Mouse (Mus musculus) neural tube, embryonic 12.5 days (tissue): Measurements from ENCODE around the gene Zfp575. TPM values are rescaled to one million over a fixed set of nuclear protein-coding genes. Genes with fewer than 3 reads are reported as not detected.
"Not testable (repeated sequence)": the region's sequence is repeated elsewhere in the genome, so short reads cannot be mapped to it uniquely, and the experiment has no call there.

Source experiments
- ATAC-seq: fragments of 200-750 bp; cut with Nextera tagmentation; 2 replicates; pipeline ENCODE4 v1.8.0; 2017; ENCODE audit warnings: low read depth, mild to moderate bottlenecking, moderate TSS enrichment, moderate library complexity; ENCODE audit not compliant: low FRiP score
- H3K27ac ChIP-seq: fragments of 300-500 bp; sonication (generic); 2 replicates; pipeline ENCODE4 v1.5.1; 2016
- H3K27me3 ChIP-seq: fragments of 300-500 bp; sonication (generic); replicated peaks from 2 replicates; pipeline ENCODE4 v1.6.1; 2016; ENCODE audit warnings: mild to moderate bottlenecking
- H3K36me3 ChIP-seq: fragments of 300-500 bp; sonication (generic); 2 replicates; pipeline ENCODE4 v1.6.1; 2016; ENCODE audit warnings: mild to moderate bottlenecking
- H3K4me1 ChIP-seq: fragments of 300-500 bp; sonication (generic); 2 replicates; pipeline ENCODE4 v1.6.1; 2016
- H3K4me2 ChIP-seq: fragments of 300-500 bp; sonication (generic); replicated peaks from 2 replicates; pipeline ENCODE4 v1.6.1; 2016; ENCODE audit warnings: mild to moderate bottlenecking
- H3K4me3 ChIP-seq: fragments of 300-500 bp; sonication (generic); 2 replicates; pipeline ENCODE4 v1.5.1; 2016
- H3K9ac ChIP-seq: fragments of 300-500 bp; sonication (generic); 2 replicates; pipeline ENCODE4 v1.6.1; 2016; ENCODE audit warnings: mild to moderate bottlenecking
- H3K9me3 ChIP-seq: fragments of 300-500 bp; sonication (generic); 2 replicates; pipeline ENCODE4 v1.6.1; 2016; ENCODE audit warnings: mild to moderate bottlenecking
- WGBS: fragments of 180-500 bp; shearing (Covaris S2); methylation state at CpG from one replicate; pipeline ENCODE4 v1.1.7; 2016; 5-methylcytosine and 5-hydroxymethylcytosine counted together
- polyA plus RNA-seq: library from polyadenylated mRNA; unstranded; fragments of >200 nt; fragmentation: Nextera tagmentation; extraction: Ambion mirVana; gene quantifications from 2 replicates; pipeline ENCODE4 v1.2.1, GENCODE M21; 2016

Gene Zfp575
- polyA plus RNA-seq = 4.3 and 4.5 TPM in 2 replicates

DNA sequence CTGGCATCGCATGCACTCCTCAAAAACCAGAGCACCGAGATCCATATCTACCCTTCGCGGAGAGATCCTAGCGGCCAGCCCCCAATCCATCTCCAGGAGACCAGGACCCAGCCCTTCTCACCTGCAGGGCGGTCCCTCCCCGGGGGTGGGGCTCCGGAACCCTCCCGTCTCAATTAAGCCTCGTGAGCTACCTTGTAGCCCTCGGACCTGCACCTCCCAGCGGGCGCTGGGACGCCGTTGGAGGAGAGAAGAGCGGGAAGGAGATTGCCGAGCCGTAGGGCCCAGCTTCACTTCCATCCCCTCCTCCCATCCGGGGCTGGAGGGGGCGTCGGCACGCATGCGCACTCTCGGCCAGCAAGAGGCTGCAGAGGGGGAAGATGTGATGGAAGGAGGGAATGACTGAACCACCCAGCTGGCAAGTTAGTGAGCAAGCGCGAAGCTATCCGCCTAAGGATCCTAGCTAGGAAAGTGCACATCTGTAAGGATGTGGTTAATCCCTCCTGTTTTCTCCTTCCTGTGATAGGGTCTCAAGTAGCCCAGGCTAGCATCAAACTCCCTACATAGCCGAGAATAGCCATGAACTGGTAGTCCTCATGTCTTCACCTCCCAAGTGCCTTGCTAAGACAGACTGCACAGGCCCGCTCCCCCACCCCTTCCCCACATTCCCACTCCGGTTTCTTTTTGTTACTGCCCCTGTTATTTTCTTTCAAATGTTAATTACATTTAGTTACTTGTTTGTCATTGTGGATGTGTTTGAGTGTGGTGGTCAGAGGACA lies at the start of gene Zfp575, which contains the start of gene Ethe1:
Zfp575 (minus strand) TSS at position 312 of the 776 bp plus-strand sequence.
Ethe1 (plus strand) TSS at position 214 of the 776 bp plus-strand sequence.
- peaks cover 29% of the 10 kb centered on the region for H3K27me3 ChIP-seq
- WGBS = 6% methylated on average over 30 of the region's 30 CpGs
- no peaks in the 10 kb centered on the region for H3K36me3 ChIP-seq
- H3K4me1 ChIP-seq = 0 out of 2 replicates have a peak, but pooled peaks cover 10% of the 10 kb centered on the region
- peak; percentile 77 for ATAC-seq
- H3K4me3 ChIP-seq = peak within 1 kb of the TSS; percentile 49
- H3K9ac ChIP-seq = peak within 1 kb of the TSS; percentile 68
- H3K4me2 ChIP-seq = peak within 1 kb of the TSS; percentile 75
- no peaks in the 10 kb centered on the region for H3K9me3 ChIP-seq
- H3K27ac ChIP-seq = no peak within 1 kb of the TSS

- Histone ChIP-seq H3K4me3 (no peak overlapping the region), H3K27me3 (peaks cover 52% of the 10 kb centered on the region), H3K36me3 (no peaks in the 10 kb centered on the region), H3K9ac (no peak overlapping the region), H3K27ac (no peak overlapping the region), H3K4me2 (peak overlapping the region; percentile 59), H3K4me1 (peaks cover 9% of the 10 kb centered on the region; the same call in 1 of the 2 replicates), H3K9me3 (no peaks in the 10 kb centered on the region)
- WGBS = under 1% methylated on average over 18 of the region's 18 CpGs
- peak; percentile 25 for ATAC-seq
These were observed 49.6 kb upstream of the Zfp575 start for GRCm38 (mm10) chr7:24637046-24637445.

DNA sequence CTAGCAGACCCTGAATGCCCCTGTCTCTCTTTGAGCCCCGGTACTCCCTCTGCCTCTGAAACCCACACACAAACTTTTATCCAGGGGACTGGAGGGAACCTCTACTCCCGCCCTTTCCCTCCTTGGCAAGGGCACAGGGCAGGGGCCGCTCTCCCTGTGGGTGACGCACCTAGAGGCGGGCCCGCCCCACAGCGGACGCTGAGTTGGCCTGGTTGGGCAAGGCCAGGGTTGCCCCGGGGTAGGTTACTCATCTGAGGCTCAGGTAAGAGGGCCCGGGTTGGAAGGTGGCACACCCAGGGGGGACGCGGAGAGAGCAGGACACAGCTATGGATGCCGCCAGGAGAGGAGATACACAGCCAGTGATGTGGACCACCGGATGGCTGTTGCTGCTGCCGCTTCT lies 48.8 kb upstream of the Zfp575 start, which contains the start of gene Lypd3:
Lypd3 (plus strand) TSS at position 287 of the 400 bp plus-strand sequence.
- H3K9me3 ChIP-seq = no peaks in the 10 kb centered on the region
- no peak within 1 kb of the TSS for H3K27ac ChIP-seq
- H3K27me3 ChIP-seq = peaks cover 52% of the 10 kb centered on the region
- no peak for ATAC-seq
- no peak within 1 kb of the TSS for H3K4me3 ChIP-seq
- peak within 1 kb of the TSS; percentile 59 for H3K4me2 ChIP-seq
- H3K9ac ChIP-seq = no peak within 1 kb of the TSS
- WGBS = 15% methylated on average over 15 of the region's 15 CpGs
- no peaks in the 10 kb centered on the region for H3K36me3 ChIP-seq
- H3K4me1 ChIP-seq = peaks cover 9% of the 10 kb centered on the region; the same call in 1 of the 2 replicates

GRCm38 (mm10) chr7:24630116-24630880 lies 42.9 kb upstream of the Zfp575 start:
- Histone ChIP-seq H3K9ac (no peak overlapping the region), H3K9me3 (no peaks in the 10 kb centered on the region), H3K27ac (no peak overlapping the region), H3K36me3 (no peaks in the 10 kb centered on the region), H3K4me2 (no peak overlapping the region), H3K4me3 (no peak overlapping the region), H3K27me3 (no peaks in the 10 kb centered on the region; the same call in 1 of the 2 replicates), H3K4me1 (no peaks in the 10 kb centered on the region)
- WGBS = 69% methylated on average over 10 of the region's 10 CpGs
- ATAC-seq = no peak

DNA sequence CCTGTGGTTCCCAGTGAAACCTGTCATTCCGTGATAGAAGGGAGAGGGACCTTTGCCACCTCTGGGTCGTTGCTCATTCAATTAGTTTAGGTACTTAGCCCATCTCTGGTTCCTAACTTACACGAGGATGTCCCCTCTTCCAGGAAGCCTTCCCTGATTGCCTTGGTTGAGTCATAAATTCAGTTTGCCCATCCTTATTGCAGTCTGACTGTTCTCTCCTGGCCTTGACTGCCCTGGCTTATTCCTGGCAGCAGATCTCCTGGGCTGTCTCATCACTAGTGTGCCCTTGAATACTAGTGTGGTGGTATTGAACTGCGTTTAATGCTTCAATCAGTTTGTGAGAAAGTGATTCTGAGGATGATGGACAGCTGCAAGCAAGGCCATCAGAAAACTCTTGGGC lies 42.2 kb upstream of the Zfp575 start:
- ATAC-seq = no peak
- 71% methylated on average over 4 of the region's 4 CpGs for WGBS
- H3K4me2 ChIP-seq = no peak overlapping the region

DNA sequence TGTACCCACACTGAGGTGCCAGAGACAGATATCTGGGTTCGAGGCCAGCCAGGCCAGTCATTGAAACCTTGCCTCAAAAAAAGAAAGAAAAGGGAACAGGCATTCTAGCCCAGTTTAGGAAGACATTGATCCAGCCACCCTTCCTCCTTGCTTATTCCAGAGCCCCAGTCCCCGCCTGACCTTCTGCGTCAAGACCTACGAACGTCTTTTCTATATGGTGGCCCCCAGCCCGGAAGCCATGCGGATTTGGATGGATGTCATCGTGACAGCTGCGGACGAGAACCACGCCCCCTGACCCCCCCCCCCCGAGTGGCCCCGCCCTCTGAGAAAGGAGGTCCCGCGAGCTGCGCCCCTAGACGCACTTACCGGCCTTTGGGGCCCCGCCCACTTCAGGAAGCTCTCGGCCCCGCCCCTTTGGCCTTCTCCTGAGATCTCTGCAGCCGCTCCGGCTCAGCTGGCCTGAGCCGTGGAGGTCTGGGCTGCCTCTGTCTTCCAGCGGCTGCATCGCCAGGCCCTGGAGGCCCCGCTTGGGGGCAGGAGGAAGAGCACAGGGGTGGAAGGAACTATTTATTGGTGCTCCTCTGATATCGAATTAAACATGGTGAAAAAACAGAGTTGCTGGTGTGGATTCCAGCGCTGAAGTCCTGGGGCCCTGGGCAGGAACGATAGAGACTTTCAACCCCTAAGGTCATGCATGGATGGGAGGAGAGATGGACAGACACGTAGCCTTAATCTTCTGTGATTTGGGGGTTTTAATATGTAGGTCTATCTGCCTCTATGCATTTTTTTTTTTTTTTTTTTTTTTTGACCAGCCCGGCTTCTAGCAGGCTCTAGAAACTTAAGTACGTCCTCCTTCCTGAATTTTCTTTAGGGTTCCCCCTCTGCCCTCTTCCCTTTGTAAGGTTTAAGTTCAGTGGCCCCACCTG lies 41.5 kb upstream of the Zfp575 start:
- Histone ChIP-seq H3K27me3 (no peaks in the 10 kb centered on the region; the same call in 1 of the 2 replicates), H3K27ac (no peak overlapping the region), H3K9ac (no peak overlapping the region), H3K4me1 (no peaks in the 10 kb centered on the region), H3K4me3 (peak overlapping the region; percentile 24), H3K4me2 (peak overlapping the region; percentile 60), H3K9me3 (no peaks in the 10 kb centered on the region), H3K36me3 (no peaks in the 10 kb centered on the region)
- ATAC-seq = peak; percentile 73
- WGBS = 10% methylated on average over 33 of the region's 33 CpGs

More for the DNA sequence above, 42.2 kb upstream of the Zfp575 start:
- H3K4me1 ChIP-seq = no peaks in the 10 kb centered on the region
- H3K4me3 ChIP-seq = no peak overlapping the region
- no peaks in the 10 kb centered on the region for H3K36me3 ChIP-seq
- no peaks in the 10 kb centered on the region for H3K9me3 ChIP-seq
- H3K9ac ChIP-seq = no peak overlapping the region
- H3K27ac ChIP-seq = no peak overlapping the region
- H3K27me3 ChIP-seq = no peaks in the 10 kb centered on the region; the same call in 1 of the 2 replicates

- H3K27me3 ChIP-seq = peaks cover 8% of the 10 kb centered on the region; the same call in 1 of the 2 replicates
- no peak overlapping the region for H3K4me2 ChIP-seq
- WGBS = 80% methylated on average over 6 of the region's 6 CpGs
- no peaks in the 10 kb centered on the region for H3K36me3 ChIP-seq
- no peak overlapping the region for H3K9ac ChIP-seq
- H3K4me3 ChIP-seq = no peak overlapping the region
- no peak for ATAC-seq
- no peaks in the 10 kb centered on the region for H3K4me1 ChIP-seq
- H3K27ac ChIP-seq = no peak overlapping the region
- H3K9me3 ChIP-seq = no peaks in the 10 kb centered on the region
These were observed 35.5 kb upstream of the Zfp575 start for GRCm38 (mm10) chr7:24622967-24623366.

DNA sequence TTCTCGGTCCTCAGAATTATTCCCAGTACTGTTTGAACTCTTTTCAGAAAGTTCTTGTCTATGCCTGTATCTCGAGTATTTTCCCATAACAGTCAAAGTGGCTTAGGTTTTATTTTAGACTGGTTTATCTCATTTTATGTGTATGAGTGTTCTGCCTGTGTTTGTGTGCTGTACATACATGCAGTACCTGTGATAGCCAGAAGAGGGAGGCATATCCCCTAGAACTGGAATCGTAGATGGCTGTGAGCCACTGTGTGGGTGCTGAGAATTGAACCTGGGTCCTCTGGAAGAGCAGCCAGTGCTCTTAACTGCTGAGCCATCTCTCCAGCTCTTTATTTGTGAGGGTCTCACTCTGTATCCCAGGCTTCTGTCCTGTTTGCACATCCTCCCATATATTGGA lies 33.8 kb upstream of the Zfp575 start:
- Histone ChIP-seq H3K9ac (no peak overlapping the region), H3K9me3 (no peaks in the 10 kb centered on the region), H3K4me1 (no peaks in the 10 kb centered on the region), H3K4me3 (no peak overlapping the region), H3K36me3 (no peaks in the 10 kb centered on the region), H3K4me2 (no peak overlapping the region), H3K27me3 (peaks cover 8% of the 10 kb centered on the region; the same call in 1 of the 2 replicates), H3K27ac (no peak overlapping the region)
- no peak for ATAC-seq
- 85% methylated on average over 3 of the region's 3 CpGs for WGBS

DNA sequence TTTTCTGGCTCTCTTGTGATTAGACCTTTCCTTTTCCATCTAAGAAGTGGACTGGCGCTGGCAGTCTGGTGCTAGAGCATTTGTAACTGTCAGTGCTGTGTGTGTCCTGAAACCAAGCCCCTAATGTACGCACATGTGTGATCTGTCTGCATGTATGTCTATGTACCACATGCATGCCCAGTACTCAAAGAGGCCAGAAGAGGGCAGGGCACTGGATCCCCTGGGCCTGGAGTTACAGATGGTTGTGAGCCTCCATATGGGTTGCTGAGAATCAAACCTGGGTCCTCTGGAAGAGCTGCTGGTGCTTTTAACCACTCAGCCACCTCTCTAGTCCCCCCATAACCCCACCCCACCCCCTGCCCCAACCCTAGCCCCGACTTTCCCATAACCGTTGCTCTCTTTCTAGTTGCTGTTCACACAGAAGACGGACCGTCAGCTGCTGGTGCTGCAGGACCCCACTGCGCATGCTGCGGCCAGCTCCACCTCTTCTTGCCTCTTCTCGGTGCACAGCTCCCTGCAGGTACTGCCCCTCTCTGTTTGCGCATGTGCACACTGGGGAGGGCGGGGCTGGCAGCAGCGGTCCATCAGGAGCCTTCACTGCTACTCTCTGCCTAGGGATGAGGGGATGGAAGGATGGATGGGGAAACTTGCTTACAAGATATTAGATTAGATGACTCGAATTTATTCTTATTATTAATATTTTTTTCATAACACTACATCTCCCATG lies 32.4 kb upstream of the Zfp575 start:
- H3K36me3 ChIP-seq = no peaks in the 10 kb centered on the region
- no peak for ATAC-seq
- WGBS = 50% methylated on average over 13 of the region's 13 CpGs
- no peaks in the 10 kb centered on the region for H3K9me3 ChIP-seq
- no peak overlapping the region for H3K4me3 ChIP-seq
- H3K9ac ChIP-seq = no peak overlapping the region
- 0 out of 2 replicates have a peak, but pooled peaks cover 8% of the 10 kb centered on the region for H3K27me3 ChIP-seq
- H3K4me2 ChIP-seq = no peak overlapping the region
- no peaks in the 10 kb centered on the region for H3K4me1 ChIP-seq
- H3K27ac ChIP-seq = no peak overlapping the region

DNA sequence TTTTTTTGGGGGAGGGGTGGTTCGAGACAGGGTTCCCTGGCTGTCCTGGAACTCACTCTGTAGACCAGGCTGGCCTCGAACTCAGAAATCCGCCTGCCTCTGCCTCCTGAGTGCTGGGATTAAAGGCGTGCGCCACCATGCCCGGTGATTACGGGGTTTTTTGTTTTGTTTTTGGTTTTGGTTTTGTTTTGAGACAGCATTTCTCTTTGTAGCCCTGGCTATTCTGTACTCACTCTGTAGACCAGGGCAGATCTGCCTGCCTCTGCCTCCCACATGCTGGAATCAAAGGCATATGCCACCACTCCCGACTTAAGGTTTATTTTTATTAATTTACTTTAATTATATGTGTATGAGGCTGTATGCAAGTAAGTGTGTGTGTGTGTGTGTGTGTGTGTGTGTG lies 30.9 kb upstream of the Zfp575 start:
- peaks cover 15% of the 10 kb centered on the region for H3K27me3 ChIP-seq
- ATAC-seq, H3K27ac ChIP-seq, H3K4me1 ChIP-seq, H3K9ac ChIP-seq, H3K4me2 ChIP-seq, H3K9me3 ChIP-seq, H3K4me3 ChIP-seq, H3K36me3 ChIP-seq: not testable (repeated sequence)
- WGBS = 89% methylated on average over 8 of the region's 8 CpGs

DNA sequence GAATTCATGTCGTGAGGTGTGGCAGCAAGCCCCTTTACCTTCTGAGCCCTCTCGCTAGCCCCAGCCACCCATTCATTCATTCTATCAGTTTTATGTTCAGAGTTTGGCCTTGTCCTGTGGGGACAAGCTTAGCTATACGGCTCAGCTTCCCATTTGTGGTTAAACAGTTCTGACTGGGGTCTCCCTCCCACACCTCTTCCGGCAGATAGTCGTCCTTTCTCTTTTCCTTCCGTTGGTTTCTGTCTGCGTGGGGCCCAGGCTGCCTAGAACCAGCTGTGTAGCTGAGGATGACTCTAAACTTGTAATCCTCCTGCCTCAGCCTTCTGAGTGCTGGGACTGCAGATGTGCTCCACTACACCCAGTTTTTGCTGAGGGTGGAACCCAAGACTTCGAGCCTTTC lies 30.3 kb upstream of the Zfp575 start:
- Histone ChIP-seq H3K27me3 (peaks cover 21% of the 10 kb centered on the region), H3K4me3 (no peak overlapping the region), H3K9me3 (no peaks in the 10 kb centered on the region), H3K36me3 (no peaks in the 10 kb centered on the region), H3K4me1 (peaks cover under 1% of the 10 kb centered on the region; the same call in 1 of the 2 replicates), H3K9ac (no peak overlapping the region), H3K27ac (no peak overlapping the region), H3K4me2 (no peak overlapping the region)
- WGBS = 84% methylated on average over 8 of the region's 8 CpGs
- no peak for ATAC-seq
